Mouse (Mus musculus) ES-E14 (cell line): ENCODE results near the gene 1700034J05Rik.

Source experiments
- CHD2 ChIP-seq: IDR thresholded peaks from 2 replicates; pipeline ENCODE4 v1.6.1; 2014; ENCODE audit warnings: mild to moderate bottlenecking, low read depth, low read length, inconsistent platforms
- HCFC1 ChIP-seq: IDR thresholded peaks from 2 replicates; pipeline ENCODE4 v1.6.1; 2012; ENCODE audit warnings: low read length, inconsistent platforms, borderline replicate concordance; ENCODE audit not compliant: insufficient read depth
- MAFK ChIP-seq: IDR thresholded peaks from 2 replicates; pipeline ENCODE4 v1.6.1; 2014; ENCODE audit warnings: mild to moderate bottlenecking, low read depth, low read length, inconsistent platforms; ENCODE audit not compliant: insufficient read depth
- ZC3H11A ChIP-seq: IDR thresholded peaks from 2 replicates; pipeline ENCODE4 v1.6.1; 2012; ENCODE audit warnings: low read depth, mild to moderate bottlenecking, inconsistent platforms, low read length, borderline replicate concordance
- ZNF384 ChIP-seq: IDR thresholded peaks from 2 replicates; pipeline ENCODE4 v1.6.1; 2012; ENCODE audit warnings: low read depth, low read length, inconsistent platforms

DNA sequence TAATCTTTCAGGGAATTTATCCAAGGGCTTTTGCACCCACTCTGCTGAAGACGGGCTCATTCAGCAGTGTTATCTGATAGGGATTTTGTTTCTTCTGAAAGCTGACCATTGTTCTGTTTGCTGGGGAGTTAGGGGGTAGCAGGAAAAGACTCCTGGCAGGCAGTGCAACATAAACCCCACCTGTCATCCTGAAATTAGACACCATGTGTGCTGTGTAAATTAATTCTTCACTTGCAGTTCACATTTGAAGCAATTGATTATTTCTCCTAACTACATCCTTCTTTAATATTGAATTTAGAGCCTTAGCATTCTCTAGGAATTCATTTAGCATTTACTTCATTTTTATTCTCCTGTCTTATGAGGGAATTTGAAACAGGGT is 3.8 kb downstream of the 1700034J05Rik start:
- TF ChIP-seq HCFC1 (no peak), CHD2 (no peak), MAFK (no peak), ZNF384 (no peak), ZC3H11A (no peak)
